Mouse (Mus musculus): ENCODE measurements around the gene Ier5.

DNA sequence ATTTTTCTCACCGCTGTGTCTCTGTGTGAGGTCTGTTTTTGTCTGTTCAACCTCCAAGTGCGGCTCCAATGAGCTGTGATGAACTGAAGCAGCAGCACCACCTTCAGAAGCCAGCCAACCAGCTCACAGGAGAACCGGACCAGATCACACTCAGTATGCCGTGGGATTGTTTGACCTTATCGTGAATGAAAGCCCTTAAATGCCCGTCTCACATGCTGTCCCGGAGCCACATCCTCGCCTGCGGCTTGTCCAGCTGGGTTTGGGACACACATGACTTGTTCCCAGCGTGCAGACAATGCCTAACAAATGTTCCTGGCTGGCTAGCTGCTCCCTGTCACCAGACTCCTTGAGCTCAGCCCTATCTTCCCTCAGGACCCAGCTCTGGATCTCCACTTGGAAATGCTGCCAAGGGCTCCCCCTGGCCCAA lies 47.7 kb downstream of the Ier5 start:
- TF ChIP-seq CTCF (IDR thresholded peaks at IDR 0.05; ENCODE audit: low read depth, low read length) (no peak), POLR2A (IDR thresholded peaks at IDR 0.05; ENCODE audit: borderline replicate concordance, low read depth, low read length) (no peak)

Data from bone marrow macrophage, adult 2 months (primary cell).